Mouse (Mus musculus) neutrophil, adult 5-6 weeks (primary cell): ENCODE data around the gene Nod2. TPM values are rescaled to one million over a fixed set of nuclear protein-coding genes. Genes with fewer than 3 reads are reported as not detected.

Source experiments
- ATAC-seq: fragments of 151-379, 151-347 bp; 2 replicates; pipeline ENCODE4 v1.8.0; 2017; ENCODE audit warnings: mild to moderate bottlenecking, moderate TSS enrichment; ENCODE audit not compliant: insufficient number of reproducible peaks, poor library complexity, low FRiP score, severe bottlenecking; ENCODE audit errors: extremely low read depth
- total RNA-seq: library from RNA; stranded (forward); fragments of 200-1000 nt; gene quantifications from 2 replicates; pipeline ENCODE4 v1.2.3, GENCODE M21; 2017

The Nod2 gene
- total RNA-seq = 7.9 and 11.3 TPM in 2 replicates

- peak; percentile 20; the same call in 1 of the 2 replicates for ATAC-seq
Measured at GRCm38 (mm10) chr8:88646837-88647778, at the start of gene Nod2. Nod2 (plus strand) TSS chr8:88647315.

DNA sequence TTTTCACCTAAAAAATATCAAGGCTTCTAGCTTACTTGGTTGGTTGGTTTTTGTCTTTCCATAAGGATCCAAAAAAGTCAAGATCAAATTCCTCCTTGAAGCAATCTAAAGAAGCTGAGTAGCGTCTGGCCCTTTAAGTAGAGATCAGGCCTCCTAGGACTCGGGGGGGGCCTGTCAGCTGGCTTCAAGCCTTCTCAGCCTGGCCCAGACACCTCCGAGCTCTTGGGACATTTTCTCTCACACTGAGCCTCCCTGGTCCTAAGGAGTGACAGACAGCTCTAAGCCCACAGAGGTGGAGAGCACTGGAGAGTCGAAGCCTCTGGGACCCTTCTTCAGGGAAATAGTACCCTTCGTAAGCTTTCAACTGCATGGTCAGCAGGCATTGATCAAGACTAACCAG is 48.5 kb upstream of the Nod2 start:
- no peak for ATAC-seq

- ATAC-seq = no peak
Measured at GRCm38 (mm10) chr8:88599491-88599890, 47.6 kb upstream of the Nod2 start.

DNA sequence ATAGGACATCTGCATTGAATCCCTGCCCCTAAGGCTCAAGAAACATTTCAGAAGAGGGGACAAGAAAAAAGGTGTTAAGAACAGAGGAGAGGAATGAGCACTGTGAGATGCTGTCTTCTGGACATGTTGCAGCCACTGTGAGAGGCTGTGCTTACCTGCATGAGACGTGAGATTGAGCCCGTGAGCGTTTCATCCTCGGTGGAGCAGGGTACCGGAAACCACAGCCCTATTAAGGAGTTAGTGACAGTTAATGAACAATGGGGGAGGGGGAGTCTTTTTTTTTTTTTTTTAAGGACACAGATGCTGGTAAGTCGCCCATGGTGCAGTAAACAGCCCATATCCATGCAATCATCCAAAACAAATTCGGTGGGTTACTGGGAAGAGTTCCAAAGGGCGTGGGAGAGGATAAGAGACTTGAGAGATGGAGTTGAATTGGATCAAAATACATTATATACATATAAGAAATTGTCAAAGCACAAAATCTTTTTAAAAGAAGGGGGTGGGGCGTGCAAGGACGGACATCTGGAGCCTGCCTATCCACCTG is 43.6 kb upstream of the Nod2 start:
- no peak for ATAC-seq

DNA sequence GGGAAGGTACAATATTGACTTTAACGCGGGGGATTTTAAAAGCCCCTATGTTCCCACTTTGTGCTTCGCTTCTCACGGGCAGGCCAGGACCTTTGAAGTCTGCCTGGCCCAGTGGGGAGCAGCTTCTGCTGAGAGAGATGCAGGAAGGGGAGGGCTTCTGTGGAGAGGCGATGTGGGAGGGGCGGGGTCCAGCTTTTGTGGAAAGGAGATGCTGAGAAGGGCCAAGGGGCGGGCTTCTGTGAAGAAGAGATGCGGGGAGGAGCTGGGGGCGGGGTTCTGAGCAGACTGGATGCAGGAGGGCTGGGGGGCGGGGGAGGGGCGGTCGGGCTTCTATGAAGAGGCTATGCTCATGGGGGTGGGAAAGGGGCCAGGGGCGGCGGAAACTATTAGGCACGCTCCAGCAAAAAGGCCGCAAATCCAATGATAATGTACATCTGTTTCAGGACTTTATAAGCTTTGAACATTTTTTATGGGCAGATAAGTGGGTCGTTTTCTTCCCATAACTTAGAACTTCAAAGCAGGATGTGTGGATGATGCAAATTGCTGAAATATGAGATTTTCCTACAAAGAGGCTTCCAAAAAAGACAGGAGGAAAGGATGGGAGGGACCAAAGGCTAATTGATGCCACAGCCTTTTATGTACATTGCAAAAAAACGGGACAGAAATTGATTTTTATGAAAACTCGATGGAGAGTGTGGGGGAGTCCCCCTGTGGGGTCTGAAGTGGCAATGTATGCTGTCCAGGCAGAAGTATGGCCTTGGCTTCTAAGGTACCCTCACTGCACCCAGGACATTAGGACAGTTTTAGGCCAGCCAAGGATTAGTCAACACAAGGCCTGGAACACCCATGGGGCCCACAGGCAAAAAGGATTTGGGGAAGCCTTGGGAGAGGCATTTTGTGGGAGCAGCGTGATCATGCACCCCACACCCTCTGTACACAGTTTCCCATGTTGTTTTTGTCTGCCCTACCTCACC is 42.8 kb upstream of the Nod2 start:
- no peak for ATAC-seq

GRCm38 (mm10) chr8:88605361-88606040 is 41.6 kb upstream of the Nod2 start:
- no peak for ATAC-seq

DNA sequence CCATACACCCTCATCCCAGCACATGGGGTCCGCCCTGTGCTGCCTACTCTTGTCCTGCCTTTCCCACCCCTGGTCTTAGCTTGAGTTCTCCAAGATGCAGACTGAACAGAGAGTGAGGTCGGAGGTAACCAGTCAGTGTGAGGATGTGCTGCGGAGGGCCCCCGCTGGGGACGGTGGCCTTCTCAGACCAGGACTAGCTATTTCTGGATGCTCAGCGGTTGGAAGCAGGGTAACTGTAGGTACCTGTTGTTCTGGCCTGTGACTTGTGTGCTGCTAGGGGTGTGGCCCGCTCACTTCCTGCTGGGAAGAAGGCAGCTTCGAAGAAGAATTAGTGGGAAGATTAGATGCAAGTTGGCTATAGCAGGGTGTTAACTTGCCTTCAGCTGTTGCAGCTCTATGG is 38.1 kb upstream of the Nod2 start:
- no peak for ATAC-seq

DNA sequence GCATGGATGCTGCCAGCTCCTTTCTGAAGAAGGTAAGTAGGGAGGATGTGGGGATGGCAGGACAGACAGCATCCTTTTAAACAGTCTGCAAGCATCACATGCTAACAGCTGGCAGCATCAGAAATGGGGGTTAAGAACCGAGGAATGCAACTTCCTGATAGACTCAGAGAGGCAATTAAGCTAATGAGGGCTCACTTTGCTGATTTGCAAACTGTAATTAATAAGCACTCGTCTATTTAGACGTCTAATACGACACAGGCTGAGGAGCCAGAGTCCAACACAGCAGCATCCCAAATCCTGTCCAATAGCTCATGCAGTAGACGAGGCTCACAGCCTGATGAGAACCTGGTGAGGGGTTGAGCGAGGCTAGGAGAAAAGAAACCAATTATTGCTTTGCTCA is 36.8 kb upstream of the Nod2 start:
- ATAC-seq = no peak

- no peak for ATAC-seq
Measured at GRCm38 (mm10) chr8:88614981-88615380, 32.1 kb upstream of the Nod2 start.

- ATAC-seq = no peak
Measured at GRCm38 (mm10) chr8:88618612-88619011, 28.5 kb upstream of the Nod2 start.

DNA sequence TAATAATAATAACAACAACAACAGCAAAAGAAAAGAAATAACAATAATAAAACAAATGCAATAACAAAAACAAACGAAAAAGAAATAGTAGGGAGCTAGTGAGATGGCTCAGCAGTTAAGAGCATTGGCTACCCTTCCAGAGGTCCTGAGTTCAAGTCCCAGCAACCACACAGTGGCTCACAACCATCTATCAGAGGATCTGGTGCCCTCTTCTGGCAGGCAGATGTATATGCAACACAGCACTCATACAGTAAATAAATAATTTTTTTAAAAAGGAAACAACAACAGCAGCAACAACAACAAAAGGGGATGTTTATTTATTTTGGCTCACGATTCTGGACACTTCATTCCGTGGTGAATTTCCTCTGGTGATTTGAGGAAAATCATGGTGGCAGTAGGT is 27.6 kb upstream of the Nod2 start:
- no peak for ATAC-seq

GRCm38 (mm10) chr8:88620931-88621330 is 26.2 kb upstream of the Nod2 start:
- no peak for ATAC-seq

GRCm38 (mm10) chr8:88621408-88621807 is 25.7 kb upstream of the Nod2 start:
- ATAC-seq = peak; percentile 51; the same call in 1 of the 2 replicates

DNA sequence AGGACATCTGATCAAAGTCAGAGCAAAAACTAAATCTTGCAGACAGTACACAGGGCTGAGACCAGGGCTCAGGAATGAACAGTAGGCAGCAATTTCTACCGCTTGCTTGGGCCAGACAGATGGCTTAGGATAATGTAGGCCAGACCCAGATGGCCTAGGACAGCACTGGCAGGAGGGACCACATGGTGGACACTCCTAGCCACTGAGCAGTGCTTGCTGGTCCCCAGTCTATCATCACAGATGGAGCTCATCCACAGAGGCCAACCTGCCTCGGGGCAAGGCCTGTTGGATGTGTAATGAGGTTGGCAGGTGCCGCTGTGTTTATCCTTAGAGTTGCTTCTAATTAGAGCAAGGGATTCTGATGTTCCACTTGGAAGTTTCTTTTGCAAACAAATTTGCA is 23.8 kb upstream of the Nod2 start:
- no peak for ATAC-seq

GRCm38 (mm10) chr8:88624276-88624675 is 22.8 kb upstream of the Nod2 start:
- ATAC-seq = no peak

GRCm38 (mm10) chr8:88626433-88626832 is 20.7 kb upstream of the Nod2 start:
- ATAC-seq = no peak

- ATAC-seq = no peak
Measured at GRCm38 (mm10) chr8:88626940-88627264, 20.2 kb upstream of the Nod2 start.

DNA sequence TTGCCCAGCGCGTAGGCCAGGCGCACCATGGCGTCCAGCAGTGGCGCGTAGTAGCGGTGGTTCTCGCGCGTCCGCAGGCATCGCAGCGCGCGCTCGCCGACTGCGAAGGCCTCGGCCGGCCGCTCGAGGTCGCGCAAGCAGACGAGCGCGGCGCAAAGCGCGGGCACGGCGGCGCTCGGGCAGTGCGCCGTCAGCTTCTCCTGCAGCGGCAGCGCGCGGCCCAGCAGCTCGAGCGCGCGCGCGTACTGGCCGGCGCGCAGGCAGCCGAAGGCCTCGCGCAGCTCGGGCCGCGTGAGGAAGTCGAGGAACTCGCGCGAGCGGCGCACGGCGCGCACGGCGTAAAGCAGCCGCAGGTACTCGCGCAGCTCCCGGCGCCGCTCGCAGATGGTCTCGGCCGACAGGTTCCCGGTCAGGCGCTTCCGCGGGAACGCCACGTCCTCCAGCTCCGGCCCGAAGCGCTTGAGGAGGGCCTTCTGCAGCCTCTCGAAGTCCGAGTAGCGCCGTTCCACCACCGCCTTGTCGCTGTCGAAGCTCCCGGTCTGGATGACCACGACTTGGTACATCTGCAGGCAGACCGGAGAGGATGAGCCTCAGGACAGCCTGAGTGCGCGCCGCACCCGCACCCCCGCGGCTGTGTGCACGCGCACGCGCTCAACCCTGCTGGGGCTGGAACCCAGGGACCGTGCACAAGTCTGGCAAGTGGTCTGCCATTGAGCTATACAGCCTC is 19.7 kb upstream of the Nod2 start:
- no peak for ATAC-seq
